Mouse (Mus musculus) lung, postnatal 0 days (tissue): Measurements from ENCODE around the gene Smpd3.

Experiments
- CTCF ChIP-seq: IDR thresholded peaks from 2 replicates; pipeline ENCODE4 v1.5.1; 2016; ENCODE audit warnings: antibody characterized with exemption, mild to moderate bottlenecking
- EP300 ChIP-seq: IDR thresholded peaks from 2 replicates; pipeline ENCODE4 v1.6.1; 2016; ENCODE audit warnings: antibody characterized with exemption, mild to moderate bottlenecking, control low read depth

GRCm38 (mm10) chr8:106210821-106211345, 126.9 kb downstream of the Smpd3 start, which contains the start of the genes Slc7a6os and Prmt7:
- TF ChIP-seq CTCF (no peak), EP300 (no peak)
